Mouse (Mus musculus) limb, embryonic 11.5 days (tissue): ENCODE measurements around the gene Rgs6. TPM values are rescaled to one million over a fixed set of nuclear protein-coding genes. Genes with fewer than 3 reads are reported as not detected.

ENCODE experiments used
- ATAC-seq: fragments of 200-750 bp; cut with Nextera tagmentation; 2 replicates; pipeline ENCODE4 v1.8.0; 2017; ENCODE audit warnings: low read depth; ENCODE audit not compliant: insufficient number of reproducible peaks, low FRiP score, low TSS enrichment
- DNase-seq: peaks from one replicate; pipeline ENCODE4 v3.0.0-alpha.2; 2015; ENCODE audit warnings: low spot score
- H3K27ac ChIP-seq: fragments of 300-500 bp; sonication (generic); replicated peaks from 2 replicates; pipeline ENCODE4 v1.5.1; 2014; ENCODE audit warnings: low read depth, mild to moderate bottlenecking, low read length
- H3K27me3 ChIP-seq: fragments of 300-500 bp; sonication (generic); 2 replicates; pipeline ENCODE4 v1.6.1; 2014; ENCODE audit warnings: mild to moderate bottlenecking, low read length, mixed read lengths; ENCODE audit not compliant: control insufficient read depth, insufficient read depth
- H3K36me3 ChIP-seq: fragments of 300-500 bp; sonication (generic); 2 replicates; pipeline ENCODE4 v1.6.1; 2014; ENCODE audit warnings: mild to moderate bottlenecking, low read length, moderate library complexity, mixed read lengths; ENCODE audit not compliant: control insufficient read depth, insufficient read depth
- H3K4me1 ChIP-seq: fragments of 300-500 bp; sonication (generic); 2 replicates; pipeline ENCODE4 v1.6.1; 2014; ENCODE audit warnings: low read length, mixed read lengths; ENCODE audit not compliant: control insufficient read depth, insufficient read depth
- H3K4me2 ChIP-seq: fragments of 300-500 bp; sonication (generic); 2 replicates; pipeline ENCODE4 v1.6.1; 2014; ENCODE audit warnings: low read depth, mild to moderate bottlenecking, moderate library complexity; ENCODE audit not compliant: severe bottlenecking
- H3K4me3 ChIP-seq: fragments of 300-500 bp; sonication (generic); 2 replicates; pipeline ENCODE4 v1.5.1; 2014; ENCODE audit warnings: low read depth, low read length
- H3K9ac ChIP-seq: fragments of 300-500 bp; sonication (generic); 2 replicates; pipeline ENCODE4 v1.6.1; 2014; ENCODE audit warnings: mild to moderate bottlenecking, low read length
- H3K9me3 ChIP-seq: fragments of 300-500 bp; sonication (generic); 2 replicates; pipeline ENCODE4 v1.6.1; 2016; ENCODE audit warnings: low read length; ENCODE audit not compliant: control insufficient read depth
- WGBS: fragments of 180-500 bp; shearing (Covaris S2); extraction: QIAGEN DNeasy Blood & Tissue Kit; methylation state at CpG from one replicate; pipeline ENCODE4 v1.1.7; 2014; 5-methylcytosine and 5-hydroxymethylcytosine counted together
- polyA plus RNA-seq: library from polyadenylated mRNA; unstranded; fragments of >200 nt; fragmentation: Nextera tagmentation; extraction: Ambion mirVana; gene quantifications from 2 replicates; pipeline ENCODE4 v1.2.1, GENCODE M21; 2014

Gene Rgs6
- polyA plus RNA-seq, 1 experiment from 2014 or later, result 0.25 TPM

DNA sequence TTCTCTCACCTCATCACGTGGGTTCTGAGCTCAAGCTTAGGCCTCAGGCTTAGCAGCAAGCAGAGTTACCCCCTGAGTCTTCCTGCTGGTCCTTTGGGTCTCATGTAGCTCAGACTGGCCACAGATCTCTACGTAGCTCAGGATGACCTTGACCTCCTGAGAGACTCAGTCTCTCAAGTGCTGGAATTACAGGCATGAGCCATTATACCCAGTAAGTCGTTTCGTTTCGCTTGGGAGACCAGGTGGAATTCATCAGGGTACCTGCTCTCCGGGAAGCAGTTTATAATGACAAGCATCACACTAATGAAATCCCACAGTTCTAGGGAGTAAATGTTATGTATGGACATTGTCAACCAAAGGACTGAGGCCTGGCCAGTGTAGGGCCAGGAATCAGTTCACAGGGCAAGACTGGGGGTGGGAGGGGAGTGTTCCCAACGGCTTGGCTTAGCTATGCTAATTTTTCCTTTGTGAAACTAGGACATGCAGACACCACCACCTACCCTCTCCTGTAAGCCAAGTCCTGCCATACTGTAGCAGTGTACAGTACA lies 670 bp upstream of the Rgs6 start:
- Histone ChIP-seq H3K27ac (no peak overlapping the region), H3K9ac (no peak overlapping the region), H3K4me1 (no peaks in the 10 kb centered on the region), H3K36me3 (no peaks in the 10 kb centered on the region), H3K27me3 (no peaks in the 10 kb centered on the region), H3K9me3 (no peaks in the 10 kb centered on the region), H3K4me2 (no peak overlapping the region), H3K4me3 (no peak overlapping the region)
- ATAC-seq (no peak), DNase-seq (no peak)
- WGBS, result 31% methylated on average over 7 of the region's 7 CpGs

DNA sequence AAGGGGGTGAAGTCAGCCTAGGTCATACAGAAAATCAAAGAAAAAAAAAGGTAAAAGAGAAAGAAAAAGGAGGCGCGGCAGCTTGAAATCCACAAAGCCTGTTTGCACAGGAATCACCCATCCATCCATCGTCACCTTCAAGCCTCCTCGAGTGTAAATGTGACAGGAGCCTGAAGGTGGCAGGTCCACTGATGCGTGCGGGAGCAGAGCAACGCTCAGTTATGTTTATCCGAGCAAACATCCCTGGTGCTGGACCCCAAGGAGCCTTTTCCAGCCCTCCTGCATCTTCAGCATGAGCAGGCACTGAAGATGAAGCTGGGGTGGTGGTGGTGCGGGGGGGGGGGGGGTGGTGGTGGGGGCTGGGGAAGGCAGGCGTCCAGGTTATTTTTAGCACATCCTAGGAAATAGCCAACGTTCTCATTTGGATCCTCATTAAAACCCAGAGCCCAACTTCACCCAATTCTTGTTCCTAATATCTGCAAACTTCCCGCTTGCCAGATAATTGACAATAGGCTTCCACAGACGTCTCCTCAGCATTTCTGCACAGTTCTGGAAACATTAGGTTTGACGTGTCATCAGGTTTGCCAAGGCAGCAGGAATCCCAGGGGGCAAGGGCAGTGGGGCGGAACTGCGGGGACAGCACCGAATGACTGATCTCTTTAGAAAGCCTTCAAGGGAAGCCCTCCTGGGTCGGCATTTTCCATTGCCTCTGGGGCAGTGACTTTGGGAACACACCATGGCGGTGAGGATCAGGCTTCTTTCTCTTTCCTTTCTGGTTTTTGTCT lies 946 bp downstream of the Rgs6 start:
- Histone ChIP-seq H3K4me3 (no peak overlapping the region), H3K4me2 (no peak overlapping the region), H3K36me3 (no peaks in the 10 kb centered on the region), H3K9me3 (no peaks in the 10 kb centered on the region), H3K27me3 (no peaks in the 10 kb centered on the region), H3K27ac (no peak overlapping the region), H3K4me1 (no peaks in the 10 kb centered on the region), H3K9ac (no peak overlapping the region)
- 42% methylated on average over 18 of the region's 19 CpGs for WGBS
- ATAC-seq (no peak), DNase-seq (no peak)

DNA sequence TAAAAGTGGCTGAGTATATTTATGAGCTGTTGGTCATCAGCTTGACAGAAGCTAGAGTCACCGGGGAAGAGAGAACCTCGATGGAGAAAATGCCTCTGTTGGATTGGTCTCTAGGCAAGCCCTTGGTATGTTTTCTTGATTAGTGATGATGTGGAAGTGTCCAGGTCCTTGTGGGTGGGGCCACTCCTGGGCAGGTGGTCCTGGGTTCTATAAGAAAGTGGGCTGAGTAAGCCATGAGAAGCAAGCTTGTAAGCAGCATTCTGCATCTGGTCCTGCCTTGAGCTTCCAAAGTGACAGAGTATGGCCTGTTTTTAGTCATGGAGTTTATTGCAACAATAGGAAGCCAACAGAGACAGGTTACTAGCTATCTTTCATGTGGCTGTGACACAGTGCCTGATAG lies 10.9 kb downstream of the Rgs6 start:
- H3K27me3 ChIP-seq, result no peaks in the 10 kb centered on the region
- peaks cover 5% of the 10 kb centered on the region; the same call in 1 of the 2 replicates for H3K4me1 ChIP-seq
- WGBS, result 84% methylated on average over 2 of the region's 2 CpGs
- DNase-seq (no peak), ATAC-seq (no peak)
- H3K9ac ChIP-seq, result no peak overlapping the region
- H3K4me3 ChIP-seq, result no peak overlapping the region
- no peaks in the 10 kb centered on the region for H3K9me3 ChIP-seq
- H3K27ac ChIP-seq, result no peak overlapping the region
- no peak overlapping the region for H3K4me2 ChIP-seq
- H3K36me3 ChIP-seq, result no peaks in the 10 kb centered on the region

DNA sequence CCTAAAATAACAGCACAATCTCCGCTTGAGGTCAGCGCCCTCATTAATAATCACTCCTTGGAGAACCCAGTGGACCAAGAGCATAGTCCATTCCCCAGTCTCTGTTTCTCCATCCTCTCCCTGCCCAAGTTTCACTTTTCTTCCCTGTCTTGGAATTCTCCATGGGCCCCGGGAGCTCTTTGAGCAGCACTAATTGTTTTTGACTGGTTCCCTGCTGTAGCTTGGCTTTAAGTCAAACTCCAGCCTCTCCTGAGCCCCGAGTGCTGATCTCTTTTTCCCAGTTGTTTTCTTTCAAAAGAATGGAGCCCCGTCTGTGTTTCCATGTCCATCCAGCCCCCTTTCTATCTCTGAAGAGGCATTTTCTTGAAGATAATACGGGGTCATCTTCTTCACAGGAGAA lies 12.3 kb downstream of the Rgs6 start:
- no peak for ATAC-seq
- Histone ChIP-seq H3K27me3 (no peaks in the 10 kb centered on the region), H3K4me1 (peaks cover 5% of the 10 kb centered on the region; the same call in 1 of the 2 replicates), H3K9ac (no peak overlapping the region), H3K36me3 (no peaks in the 10 kb centered on the region), H3K9me3 (no peaks in the 10 kb centered on the region), H3K4me2 (no peak overlapping the region), H3K27ac (no peak overlapping the region), H3K4me3 (no peak overlapping the region)
- WGBS, result 80% methylated on average over 6 of the region's 6 CpGs
- DNase-seq, result no peak

DNA sequence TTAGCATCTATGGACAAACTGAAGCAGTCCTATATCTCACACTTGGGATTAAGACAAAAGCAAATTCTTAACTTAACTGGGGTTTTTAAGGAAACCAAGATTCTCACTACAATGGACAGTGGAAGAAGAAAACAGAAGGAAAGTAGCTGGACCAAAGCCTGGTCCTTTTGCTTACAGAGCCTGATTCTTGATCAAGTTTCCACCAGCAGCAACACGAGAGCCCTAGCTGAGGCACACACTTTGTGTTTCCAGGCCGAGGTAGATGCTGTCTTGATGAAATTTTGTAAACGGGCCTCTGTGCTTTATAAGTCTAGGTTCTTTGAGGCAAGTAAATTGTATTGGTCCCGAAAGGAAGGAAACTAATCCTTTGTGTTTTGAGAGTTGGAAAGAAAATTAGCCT lies 14.7 kb downstream of the Rgs6 start:
- Histone ChIP-seq H3K9me3 (no peaks in the 10 kb centered on the region), H3K27me3 (no peaks in the 10 kb centered on the region), H3K4me3 (no peak overlapping the region), H3K4me1 (peaks cover 5% of the 10 kb centered on the region; the same call in 1 of the 2 replicates), H3K9ac (no peak overlapping the region), H3K27ac (no peak overlapping the region), H3K4me2 (no peak overlapping the region), H3K36me3 (no peaks in the 10 kb centered on the region)
- ATAC-seq, result no peak
- 74% methylated on average over 4 of the region's 4 CpGs for WGBS
- no peak for DNase-seq

DNA sequence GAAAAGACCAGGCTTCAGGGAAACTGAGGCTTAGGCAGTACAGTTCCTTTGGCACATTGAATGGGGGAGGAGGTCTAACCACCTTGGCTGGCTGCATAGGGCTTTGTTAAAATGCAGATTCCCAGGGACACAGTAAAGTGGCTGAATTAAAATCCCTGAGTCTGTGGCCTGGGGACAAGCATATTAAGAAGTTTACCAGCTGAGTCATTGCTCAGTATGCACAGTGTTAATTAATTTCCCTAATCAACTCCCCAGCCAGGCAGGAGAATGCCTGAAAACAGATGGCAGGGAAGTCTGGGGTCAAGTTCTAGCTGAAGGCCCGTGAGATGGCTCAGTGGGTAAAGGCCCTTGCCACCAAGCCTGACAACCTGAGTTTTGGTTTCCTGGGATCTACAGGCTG lies 15.2 kb downstream of the Rgs6 start:
- 36% methylated on average over 1 of the region's 1 CpGs for WGBS
- ATAC-seq, result no peak
- Histone ChIP-seq H3K27me3 (no peaks in the 10 kb centered on the region), H3K36me3 (no peaks in the 10 kb centered on the region), H3K4me1 (peaks cover 5% of the 10 kb centered on the region; the same call in 1 of the 2 replicates), H3K4me3 (no peak overlapping the region), H3K9ac (no peak overlapping the region), H3K9me3 (no peaks in the 10 kb centered on the region), H3K27ac (no peak overlapping the region), H3K4me2 (no peak overlapping the region)
- no peak for DNase-seq

DNA sequence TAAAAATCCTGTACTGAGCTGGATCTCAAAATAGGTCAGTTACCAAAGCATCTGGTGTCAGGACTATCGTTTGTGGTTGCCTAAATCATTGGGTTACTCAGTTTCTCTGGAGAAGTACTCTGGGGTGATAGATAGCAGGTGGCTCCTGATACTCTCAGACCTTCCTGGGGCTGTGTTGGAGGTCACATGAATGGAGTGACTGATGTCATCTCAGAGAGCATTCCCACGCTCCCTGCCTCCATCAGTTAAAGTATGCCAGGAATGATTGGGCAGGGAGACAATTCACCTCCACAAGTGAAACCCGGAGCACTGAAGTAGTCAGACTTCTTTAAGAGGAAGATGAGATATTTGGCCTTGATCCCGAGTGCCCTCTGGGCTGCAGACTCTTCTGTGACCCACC lies 15.9 kb downstream of the Rgs6 start:
- peaks cover 5% of the 10 kb centered on the region; the same call in 1 of the 2 replicates for H3K4me1 ChIP-seq
- WGBS, result 72% methylated on average over 4 of the region's 4 CpGs
- no peak overlapping the region for H3K4me3 ChIP-seq
- no peak overlapping the region for H3K9ac ChIP-seq
- DNase-seq, result no peak
- no peaks in the 10 kb centered on the region for H3K36me3 ChIP-seq
- no peak overlapping the region for H3K4me2 ChIP-seq
- no peaks in the 10 kb centered on the region for H3K9me3 ChIP-seq
- H3K27ac ChIP-seq, result no peak overlapping the region
- ATAC-seq, result no peak
- no peaks in the 10 kb centered on the region for H3K27me3 ChIP-seq

DNA sequence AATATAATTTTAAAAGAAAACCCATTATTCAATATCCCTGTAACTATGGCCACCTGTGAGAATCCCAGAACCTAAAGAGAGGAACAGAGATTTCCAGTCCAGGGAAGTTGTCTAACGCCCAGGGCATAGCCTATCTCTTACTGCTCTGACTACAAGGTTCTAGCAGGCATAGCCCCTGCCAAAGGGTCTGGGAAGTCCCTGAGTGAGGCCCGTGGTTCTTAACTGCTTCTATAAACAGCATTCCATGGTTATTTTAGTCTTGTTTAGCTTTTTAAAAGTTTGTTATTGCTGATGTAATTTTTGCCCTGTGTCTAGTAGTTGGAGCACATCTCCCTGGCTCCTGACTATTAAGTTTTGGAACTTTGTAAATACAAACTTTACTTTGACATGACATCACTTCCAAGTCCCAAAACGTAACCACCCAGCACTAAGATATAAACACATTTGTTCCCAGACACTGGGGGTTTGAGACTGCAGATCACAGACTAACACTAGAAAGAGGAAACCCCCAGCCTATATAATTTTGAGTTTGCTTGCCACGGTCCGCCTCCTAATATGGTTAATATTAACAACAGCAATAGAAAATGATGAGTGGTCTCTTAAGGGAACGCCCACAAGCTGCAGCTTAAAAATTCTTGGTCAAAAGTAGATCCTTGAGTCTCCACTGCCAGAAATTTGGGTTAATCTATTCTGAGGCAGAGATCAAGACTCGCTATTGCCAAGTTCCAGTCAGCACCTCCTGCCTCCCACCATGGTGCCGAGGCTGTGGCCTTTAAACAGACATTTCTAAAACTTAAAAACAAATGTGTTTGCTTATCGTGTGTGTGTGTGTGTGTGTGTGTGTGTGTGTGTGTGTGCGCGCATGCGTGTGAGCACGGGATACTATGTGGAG lies 24.9 kb downstream of the Rgs6 start:
- ATAC-seq, result no peak
- Histone ChIP-seq H3K27ac (no peak overlapping the region), H3K27me3 (peaks cover 24% of the 10 kb centered on the region), H3K4me3 (no peak overlapping the region), H3K4me1 (no peaks in the 10 kb centered on the region), H3K4me2 (no peak overlapping the region), H3K9me3 (no peaks in the 10 kb centered on the region), H3K9ac (no peak overlapping the region), H3K36me3 (no peaks in the 10 kb centered on the region)
- 85% methylated on average over 13 of the region's 13 CpGs for WGBS
- no peak for DNase-seq
